Mouse (Mus musculus): ENCODE data around the gene Dach1. TPM values are rescaled to one million over a fixed set of nuclear protein-coding genes. Genes with fewer than 3 reads are reported as not detected.

Dach1 gene
- polyA plus RNA-seq, 1 experiment from 2014 or later: 4.0 TPM

DNA sequence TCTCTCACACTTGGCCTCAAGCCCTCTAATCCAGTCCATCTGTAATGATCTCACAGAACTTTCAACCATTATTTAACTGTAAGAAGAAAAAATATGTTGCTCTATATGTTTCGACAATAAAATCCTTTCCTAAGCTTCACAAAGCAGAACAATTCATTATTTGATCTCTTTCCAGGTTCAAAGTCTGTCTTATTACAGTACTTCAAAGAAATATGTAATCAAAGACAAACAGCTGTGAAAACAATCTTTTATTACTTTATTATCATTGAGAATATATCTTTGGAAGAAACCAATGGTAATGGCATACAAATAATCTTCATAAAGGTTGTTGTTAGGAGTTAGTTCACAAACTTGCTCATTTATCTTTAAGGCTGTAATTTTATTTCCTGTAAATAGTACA lies 84.8 kb downstream of the Dach1 start:
- ATAC-seq (ENCODE audit: insufficient number of reproducible peaks, insufficient read depth, low FRiP score, low read depth): no peak
- no peaks in the 10 kb centered on the region for H3K36me3 ChIP-seq (ENCODE audit: control insufficient read depth, insufficient read depth, low read length)
- H3K27me3 ChIP-seq (ENCODE audit: control insufficient read depth, insufficient read depth, low read length): no peaks in the 10 kb centered on the region
- peaks cover 0 to 5% of the 10 kb centered on the region in 2 experiments; a peak in 2 of 4 replicates for H3K4me1 ChIP-seq (ENCODE audit: control insufficient read depth in 2 of 2, insufficient read depth in 2 of 2, low read length in 2 of 2)
- no peak overlapping the region for H3K4me3 ChIP-seq (ENCODE audit: control insufficient read depth in 1 of 2, insufficient read depth in 1 of 2, low read depth in 1 of 2, low read length in 2 of 2)
- H3K9ac ChIP-seq (ENCODE audit: low read length): no peak overlapping the region
- 84% methylated on average over 1 of the region's 1 CpGs for WGBS
- H3K27ac ChIP-seq (replicated peaks in 1 of 2; ENCODE audit: control insufficient read depth in 1 of 2, insufficient read depth in 1 of 2, low read depth in 2 of 2, low read length in 2 of 2): no peak overlapping the region
- no peaks in the 10 kb centered on the region for H3K9me3 ChIP-seq (ENCODE audit: control insufficient read depth, low read length)
- H3K4me2 ChIP-seq (ENCODE audit: low read length): no peak overlapping the region

DNA sequence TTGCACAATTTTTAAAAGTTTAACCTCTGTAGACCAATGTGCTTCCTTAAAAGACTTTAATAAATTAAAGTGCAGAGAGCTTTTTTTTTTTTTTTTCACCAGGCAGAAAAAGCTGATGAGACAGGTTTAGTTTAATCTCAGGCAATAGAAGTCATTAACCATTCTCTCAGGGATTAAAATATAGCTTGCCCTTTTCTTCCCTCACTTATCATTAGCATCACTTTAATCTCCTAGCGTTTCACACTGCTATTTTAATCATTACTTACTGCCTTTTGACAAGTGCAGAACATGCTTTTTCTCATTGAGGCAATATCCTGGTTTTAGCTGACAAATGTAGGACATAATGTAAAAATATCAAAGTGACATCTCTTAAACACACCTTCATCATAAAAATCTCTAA lies 86.1 kb downstream of the Dach1 start:
- H3K9ac ChIP-seq (ENCODE audit: low read length): no peak overlapping the region
- H3K27me3 ChIP-seq (ENCODE audit: control insufficient read depth, insufficient read depth, low read length): no peaks in the 10 kb centered on the region
- H3K27ac ChIP-seq (replicated peaks in 1 of 2; ENCODE audit: control insufficient read depth in 1 of 2, insufficient read depth in 1 of 2, low read depth in 2 of 2, low read length in 2 of 2): no peak overlapping the region
- no peak for ATAC-seq (ENCODE audit: insufficient number of reproducible peaks, insufficient read depth, low FRiP score, low read depth)
- peaks cover 0 to 5% of the 10 kb centered on the region in 2 experiments; a peak in 2 of 4 replicates for H3K4me1 ChIP-seq (ENCODE audit: control insufficient read depth in 2 of 2, insufficient read depth in 2 of 2, low read length in 2 of 2)
- H3K4me2 ChIP-seq (ENCODE audit: low read length): no peak overlapping the region
- no peaks in the 10 kb centered on the region for H3K9me3 ChIP-seq (ENCODE audit: control insufficient read depth, low read length)
- 29% methylated on average over 1 of the region's 1 CpGs for WGBS
- no peak overlapping the region for H3K4me3 ChIP-seq (ENCODE audit: control insufficient read depth in 1 of 2, insufficient read depth in 1 of 2, low read depth in 1 of 2, low read length in 2 of 2)
- no peaks in the 10 kb centered on the region for H3K36me3 ChIP-seq (ENCODE audit: control insufficient read depth, insufficient read depth, low read length)

DNA sequence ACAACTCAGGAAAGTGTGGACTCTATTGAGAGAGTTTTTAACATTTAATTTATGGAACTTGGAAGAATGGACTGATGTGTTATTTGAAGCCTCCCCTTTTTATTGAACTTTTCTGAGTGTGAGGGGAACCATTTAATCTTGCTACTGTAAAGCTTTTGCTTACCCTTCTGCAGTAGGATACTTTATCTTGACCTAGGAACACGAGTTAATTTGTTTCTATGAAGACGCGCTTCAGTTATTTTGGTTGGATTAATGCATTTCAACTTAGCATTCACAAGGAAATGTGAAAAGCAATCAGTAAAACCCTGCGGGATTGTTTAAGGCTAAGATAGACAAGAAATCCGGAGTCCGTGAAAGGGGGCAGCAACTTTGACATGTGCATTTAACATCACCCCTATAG lies 89.6 kb downstream of the Dach1 start:
- Histone ChIP-seq H3K9me3 (ENCODE audit: control insufficient read depth, low read length) (no peaks in the 10 kb centered on the region), H3K27ac (replicated peaks in 1 of 2; ENCODE audit: control insufficient read depth in 1 of 2, insufficient read depth in 1 of 2, low read depth in 2 of 2, low read length in 2 of 2) (no peak overlapping the region), H3K9ac (ENCODE audit: low read length) (no peak overlapping the region), H3K4me1 (ENCODE audit: control insufficient read depth in 2 of 2, insufficient read depth in 2 of 2, low read length in 2 of 2) (peaks cover 0 to 5% of the 10 kb centered on the region in 2 experiments; a peak in 2 of 4 replicates), H3K36me3 (ENCODE audit: control insufficient read depth, insufficient read depth, low read length) (no peaks in the 10 kb centered on the region), H3K27me3 (ENCODE audit: control insufficient read depth, insufficient read depth, low read length) (no peaks in the 10 kb centered on the region), H3K4me3 (ENCODE audit: control insufficient read depth in 1 of 2, insufficient read depth in 1 of 2, low read depth in 1 of 2, low read length in 2 of 2) (no peak overlapping the region), H3K4me2 (ENCODE audit: low read length) (no peak overlapping the region)
- no peak for ATAC-seq (ENCODE audit: insufficient number of reproducible peaks, insufficient read depth, low FRiP score, low read depth)
- 68% methylated on average over 6 of the region's 6 CpGs for WGBS

DNA sequence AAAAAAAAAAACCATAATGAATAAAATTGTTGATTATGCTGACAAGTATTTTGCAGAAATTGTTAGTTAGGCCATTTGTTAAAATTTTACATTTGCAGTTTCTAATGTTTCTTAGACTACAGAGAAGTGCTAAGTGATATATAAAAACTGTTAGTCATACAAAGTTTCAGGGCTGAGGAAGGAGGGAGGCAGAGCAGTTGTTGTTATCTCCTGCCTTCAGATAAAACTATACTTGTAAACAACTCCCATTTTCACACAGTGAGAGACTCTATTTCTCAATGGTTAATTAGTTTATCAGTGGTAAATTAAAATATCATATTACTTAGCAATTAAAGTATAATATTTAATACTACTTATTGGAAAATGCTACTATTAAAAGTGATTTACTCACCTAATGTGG lies 91.6 kb downstream of the Dach1 start:
- Histone ChIP-seq H3K4me2 (ENCODE audit: low read length) (no peak overlapping the region), H3K36me3 (ENCODE audit: control insufficient read depth, insufficient read depth, low read length) (no peaks in the 10 kb centered on the region), H3K9ac (ENCODE audit: low read length) (no peak overlapping the region), H3K27me3 (ENCODE audit: control insufficient read depth, insufficient read depth, low read length) (no peaks in the 10 kb centered on the region), H3K27ac (replicated peaks in 1 of 2; ENCODE audit: control insufficient read depth in 1 of 2, insufficient read depth in 1 of 2, low read depth in 2 of 2, low read length in 2 of 2) (no peak overlapping the region), H3K9me3 (ENCODE audit: control insufficient read depth, low read length) (no peaks in the 10 kb centered on the region), H3K4me1 (ENCODE audit: control insufficient read depth in 2 of 2, insufficient read depth in 2 of 2, low read length in 2 of 2) (peaks cover 0 to 5% of the 10 kb centered on the region in 2 experiments; a peak in 3 of 4 replicates), H3K4me3 (ENCODE audit: control insufficient read depth in 1 of 2, insufficient read depth in 1 of 2, low read depth in 1 of 2, low read length in 2 of 2) (no peak overlapping the region)
- no peak for ATAC-seq (ENCODE audit: insufficient number of reproducible peaks, insufficient read depth, low FRiP score, low read depth)

DNA sequence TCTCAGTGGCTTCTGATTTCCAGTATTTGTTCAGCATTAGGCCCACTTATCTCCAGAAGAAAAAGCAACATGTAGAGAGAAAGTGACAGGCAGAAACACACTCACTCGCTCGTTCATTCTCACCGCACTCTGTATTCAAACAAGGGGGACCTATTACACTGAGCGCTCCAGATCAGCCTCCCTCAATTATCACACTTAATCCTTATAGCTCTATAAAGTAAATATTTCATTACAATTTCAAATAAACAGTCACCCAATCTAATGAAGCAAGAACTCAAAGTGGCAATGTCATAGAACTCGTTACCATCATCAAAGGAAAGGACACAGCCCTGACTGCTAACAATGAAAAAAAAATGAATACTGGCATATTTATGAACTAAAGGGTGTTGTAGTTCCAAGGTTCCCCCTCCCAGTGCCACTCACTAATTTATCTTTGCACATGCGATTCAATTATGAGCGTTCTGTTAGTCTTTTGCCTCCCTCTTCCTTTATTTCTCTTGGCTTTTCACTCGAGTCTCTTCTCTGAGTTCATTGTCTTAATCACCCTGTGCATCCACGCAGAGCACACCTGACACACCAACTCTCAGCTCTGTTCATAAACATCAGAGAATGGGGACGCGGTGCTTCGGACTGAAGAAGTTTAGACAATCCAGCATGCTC lies 96.0 kb downstream of the Dach1 start:
- H3K4me1 ChIP-seq (ENCODE audit: control insufficient read depth in 2 of 2, insufficient read depth in 2 of 2, low read length in 2 of 2): peaks cover 3 to 14% of the 10 kb centered on the region in 2 experiments
- H3K4me3 ChIP-seq (ENCODE audit: control insufficient read depth in 1 of 2, insufficient read depth in 1 of 2, low read depth in 1 of 2, low read length in 2 of 2): no peak overlapping the region
- no peak overlapping the region for H3K27ac ChIP-seq (replicated peaks in 1 of 2; ENCODE audit: control insufficient read depth in 1 of 2, insufficient read depth in 1 of 2, low read depth in 2 of 2, low read length in 2 of 2)
- no peaks in the 10 kb centered on the region for H3K27me3 ChIP-seq (ENCODE audit: control insufficient read depth, insufficient read depth, low read length)
- 76% methylated on average over 12 of the region's 12 CpGs for WGBS
- no peak for ATAC-seq (ENCODE audit: insufficient number of reproducible peaks, insufficient read depth, low FRiP score, low read depth)
- H3K4me2 ChIP-seq (ENCODE audit: low read length): peak overlapping the region; percentile 24
- H3K36me3 ChIP-seq (ENCODE audit: control insufficient read depth, insufficient read depth, low read length): no peaks in the 10 kb centered on the region
- no peak overlapping the region for H3K9ac ChIP-seq (ENCODE audit: low read length)
- no peaks in the 10 kb centered on the region for H3K9me3 ChIP-seq (ENCODE audit: control insufficient read depth, low read length)

DNA sequence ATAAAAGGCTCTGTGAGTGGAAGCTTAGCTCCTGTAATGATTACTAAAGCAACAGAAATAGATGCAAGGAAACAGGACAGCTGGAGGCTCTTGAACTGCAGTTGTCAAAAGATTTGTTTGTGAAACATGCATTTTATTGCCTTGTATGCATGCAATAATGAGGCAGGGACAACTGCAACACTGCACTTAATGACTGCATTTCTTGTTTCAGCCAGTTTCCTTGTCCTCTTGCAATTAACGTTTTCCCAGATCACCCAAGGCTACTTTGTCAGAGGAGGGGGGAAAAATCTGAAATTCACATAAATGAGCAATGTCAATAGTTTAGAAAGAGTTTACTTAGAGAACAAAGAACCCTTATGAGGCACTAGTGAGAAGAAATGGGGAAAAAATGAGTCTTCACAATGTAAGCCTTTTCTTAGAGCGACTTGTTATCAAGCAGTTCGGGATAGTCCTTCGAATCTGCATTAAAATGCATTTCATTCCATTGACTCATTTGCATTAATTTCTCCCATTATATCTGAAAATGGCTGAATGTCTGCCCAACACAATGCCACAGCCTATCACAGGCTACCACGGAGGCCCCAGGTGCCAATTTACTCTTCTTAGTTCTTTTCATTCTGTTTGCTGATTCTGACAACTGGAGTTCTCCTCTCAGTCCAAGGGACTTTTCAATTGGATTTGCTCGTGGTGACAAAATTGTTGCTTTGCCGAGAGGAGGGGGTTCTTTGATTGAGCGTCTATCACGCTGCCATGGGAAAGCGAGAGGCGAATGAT lies 96.7 kb downstream of the Dach1 start:
- Histone ChIP-seq H3K4me1 (ENCODE audit: control insufficient read depth in 2 of 2, insufficient read depth in 2 of 2, low read length in 2 of 2) (peaks cover 3 to 14% of the 10 kb centered on the region in 2 experiments), H3K27me3 (ENCODE audit: control insufficient read depth, insufficient read depth, low read length) (no peaks in the 10 kb centered on the region), H3K9ac (ENCODE audit: low read length) (no peak overlapping the region), H3K4me2 (ENCODE audit: low read length) (peak overlapping the region; percentile 24), H3K36me3 (ENCODE audit: control insufficient read depth, insufficient read depth, low read length) (no peaks in the 10 kb centered on the region), H3K9me3 (ENCODE audit: control insufficient read depth, low read length) (no peaks in the 10 kb centered on the region), H3K4me3 (ENCODE audit: control insufficient read depth in 1 of 2, insufficient read depth in 1 of 2, low read depth in 1 of 2, low read length in 2 of 2) (no peak overlapping the region), H3K27ac (replicated peaks in 1 of 2; ENCODE audit: control insufficient read depth in 1 of 2, insufficient read depth in 1 of 2, low read depth in 2 of 2, low read length in 2 of 2) (no peak overlapping the region)
- WGBS: 45% methylated on average over 11 of the region's 11 CpGs
- no peak for ATAC-seq (ENCODE audit: insufficient number of reproducible peaks, insufficient read depth, low FRiP score, low read depth)

DNA sequence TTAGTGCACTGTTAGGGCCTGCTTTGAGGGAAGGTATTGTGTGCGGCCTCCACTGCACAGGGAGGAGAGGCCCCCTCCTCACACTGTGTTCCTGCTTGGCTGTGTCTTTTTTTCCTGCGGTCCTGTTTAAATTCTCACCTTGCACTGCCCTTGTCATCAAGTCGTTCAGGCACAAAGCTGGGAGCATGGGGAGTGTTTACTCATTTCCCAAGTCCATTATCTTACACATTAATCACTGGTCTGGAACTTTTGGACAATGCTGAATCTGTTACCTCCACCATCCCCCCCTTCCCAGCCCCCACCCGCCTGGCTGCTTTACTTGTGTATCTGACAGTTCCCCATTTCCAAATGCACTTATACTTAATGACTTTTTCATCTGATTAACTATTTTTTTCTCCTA lies 97.7 kb downstream of the Dach1 start:
- 15% methylated on average over 4 of the region's 4 CpGs for WGBS
- Histone ChIP-seq H3K9me3 (ENCODE audit: control insufficient read depth, low read length) (no peaks in the 10 kb centered on the region), H3K4me3 (ENCODE audit: control insufficient read depth in 1 of 2, insufficient read depth in 1 of 2, low read depth in 1 of 2, low read length in 2 of 2) (no peak overlapping the region), H3K36me3 (ENCODE audit: control insufficient read depth, insufficient read depth, low read length) (no peaks in the 10 kb centered on the region), H3K4me1 (ENCODE audit: control insufficient read depth in 2 of 2, insufficient read depth in 2 of 2, low read length in 2 of 2) (peaks cover 3 to 14% of the 10 kb centered on the region in 2 experiments), H3K4me2 (ENCODE audit: low read length) (peak overlapping the region; percentile 24; the same call in 1 of the 2 replicates), H3K27me3 (ENCODE audit: control insufficient read depth, insufficient read depth, low read length) (no peaks in the 10 kb centered on the region), H3K27ac (replicated peaks in 1 of 2; ENCODE audit: control insufficient read depth in 1 of 2, insufficient read depth in 1 of 2, low read depth in 2 of 2, low read length in 2 of 2) (peak overlapping the region; percentile 41 to 50; a peak in 3 of 4 replicates), H3K9ac (ENCODE audit: low read length) (no peak overlapping the region)
- no peak; the same call in 1 of the 2 replicates for ATAC-seq (ENCODE audit: insufficient number of reproducible peaks, insufficient read depth, low FRiP score, low read depth)
